Mouse (Mus musculus) stomach, postnatal 0 days (tissue): ENCODE measurements at regions not wholly inside any gene's neighbourhood (a gene's known extent, or its start where the extent isn't known, plus 50 kb on each side); places are given as distances from the start of the nearest gene placed in this dataset.

ENCODE experiments used
- CTCF ChIP-seq: IDR thresholded peaks from 2 replicates; pipeline ENCODE4 v1.5.1; 2016; ENCODE audit warnings: antibody characterized with exemption, low read depth, mild to moderate bottlenecking, moderate library complexity
- EP300 ChIP-seq: optimal IDR thresholded peaks from 2 replicates; pipeline ENCODE3; 2016; ENCODE audit warnings: antibody characterized with exemption

DNA sequence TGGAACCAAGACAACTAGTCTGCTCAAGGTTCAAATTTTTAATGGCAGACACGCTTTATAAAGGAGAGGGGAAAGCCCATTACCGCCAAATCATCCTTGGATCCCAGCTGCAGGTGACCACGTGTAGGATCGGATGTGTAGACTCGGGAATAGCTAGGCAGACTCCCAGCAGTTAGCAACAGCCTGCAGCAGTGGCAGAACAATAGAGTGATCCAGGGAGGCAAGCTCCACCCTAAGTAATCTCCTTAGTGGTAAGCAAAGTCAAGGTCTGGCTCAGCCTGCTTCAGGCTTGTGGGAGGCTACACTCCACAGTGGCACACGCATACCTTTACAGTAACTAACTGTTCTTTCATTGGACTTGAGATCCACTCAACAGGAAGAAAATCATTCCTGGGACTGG is 109.8 kb upstream of the Tmem229a start:
- no peak for TF ChIP-seq EP300
- no peak for TF ChIP-seq CTCF
